Mouse (Mus musculus) liver, adult 2 months (tissue): Measurements from ENCODE around the gene Ydjc.

ENCODE experiments used
- CTCF ChIP-seq: fragments of 200-500 bp; IDR thresholded peaks from 2 replicates; pipeline ENCODE4 v1.5.1; 2011; ENCODE audit warnings: low read depth, low read length, control low read depth
- POLR2A ChIP-seq: fragments of 200-500 bp; IDR thresholded peaks from 2 replicates; pipeline ENCODE4 v1.6.1; 2011; ENCODE audit warnings: low read length, control low read depth; ENCODE audit not compliant: insufficient read depth; ENCODE audit errors: extremely low read depth

GRCm38 (mm10) chr16:17167179-17167578 lies 22.8 kb downstream of the Ydjc start:
- TF ChIP-seq POLR2A (no peak), CTCF (no peak)
